Mouse (Mus musculus) ovary, adult 18-20 months (tissue): ENCODE measurements around the gene Pdik1l.

Experiments
- DNase-seq: peaks from one replicate; pipeline ENCODE4 v3.0.0; 2022; ENCODE audit warnings: low spot score, mixed read lengths

The Pdik1l gene

GRCm38 (mm10) chr4:134237582-134238278, 50.0 kb downstream of the Pdik1l start:
- DNase-seq = no peak

- no peak for DNase-seq
Measured at GRCm38 (mm10) chr4:134234876-134235275, 52.8 kb downstream of the Pdik1l start.

- DNase-seq = no peak
Measured at GRCm38 (mm10) chr4:134230431-134230830, 57.3 kb downstream of the Pdik1l start.

GRCm38 (mm10) chr4:134227194-134227593, 60.5 kb downstream of the Pdik1l start, which contains the start of gene Catsper4:
TSS of gene Catsper4 (minus strand) at chr4:134227383.
- DNase-seq = no peak
